Mouse (Mus musculus) kidney, postnatal 10 days (tissue): ENCODE data around the gene Wdr54.

ENCODE experiments used
- DNase-seq: peaks from one replicate; pipeline ENCODE4 v3.0.0; 2021; ENCODE audit warnings: mixed read lengths

Wdr54 gene

DNA sequence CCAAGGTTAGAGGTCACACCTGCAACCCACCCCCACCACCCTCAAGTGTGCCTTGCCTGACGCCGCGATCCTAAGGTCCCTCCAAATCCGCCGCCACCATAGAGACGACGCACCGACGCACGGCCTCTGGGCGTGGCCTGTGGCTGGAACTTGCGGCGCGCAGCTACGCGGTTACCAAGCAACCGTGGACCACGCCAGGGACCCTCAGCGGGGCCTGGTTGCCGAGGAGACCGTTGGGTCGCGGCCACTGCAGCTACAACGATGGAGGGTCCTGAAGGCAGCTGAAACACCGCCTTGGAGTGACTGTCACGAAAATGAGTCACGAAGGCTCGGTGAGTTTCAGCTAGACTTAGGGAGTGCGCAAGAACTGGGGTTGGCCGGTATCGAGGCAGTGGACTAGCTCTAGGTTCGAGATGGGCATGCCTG is at the start of gene Wdr54, which contains the start of gene 1700003E16Rik:
Gene Wdr54 (minus strand): TSS at position 139 of the 426 bp plus-strand sequence.
Gene 1700003E16Rik (plus strand): TSS at position 146 of the 426 bp plus-strand sequence.
- peak; percentile 74 for DNase-seq

DNA sequence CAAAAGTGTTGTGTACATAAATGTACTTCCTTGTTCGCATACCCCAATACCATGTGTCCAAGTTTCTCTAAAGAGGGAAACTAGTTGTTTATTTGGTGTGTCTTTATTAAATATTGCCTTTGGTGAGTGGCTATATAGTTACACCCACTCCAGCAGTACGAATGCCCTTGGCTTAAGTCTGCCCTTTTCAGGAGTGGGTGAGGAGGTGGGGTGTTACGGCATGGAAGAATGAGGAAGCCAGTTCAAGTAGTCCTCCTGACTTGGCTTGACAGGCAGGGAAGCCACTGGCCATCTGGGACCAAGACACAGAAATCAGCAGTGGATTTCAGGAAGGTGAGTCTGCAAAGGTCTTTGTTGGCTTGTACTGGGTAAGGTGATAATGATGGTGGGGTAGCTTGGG is 49.7 kb upstream of the Wdr54 start:
- DNase-seq, result no peak

DNA sequence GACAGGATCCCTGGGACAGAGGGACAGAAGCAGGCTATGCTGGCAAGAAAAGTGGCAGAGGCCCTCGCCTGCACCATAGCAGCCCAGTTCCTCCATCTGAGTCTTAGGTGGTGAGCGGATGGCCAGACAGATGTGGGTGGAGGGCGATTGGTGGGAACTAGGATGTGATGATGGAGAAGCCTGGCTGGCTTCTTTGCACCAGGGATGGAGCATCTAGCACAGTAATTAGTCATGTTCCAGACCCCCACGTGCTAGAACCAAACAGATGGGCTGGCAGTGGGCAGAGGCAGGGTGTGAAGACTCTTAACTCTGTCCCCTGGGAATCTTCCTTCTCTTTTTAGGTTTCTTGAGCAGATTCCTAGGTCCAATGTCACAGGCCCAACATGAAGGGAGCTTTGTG is 47.1 kb upstream of the Wdr54 start:
- DNase-seq, result no peak

DNA sequence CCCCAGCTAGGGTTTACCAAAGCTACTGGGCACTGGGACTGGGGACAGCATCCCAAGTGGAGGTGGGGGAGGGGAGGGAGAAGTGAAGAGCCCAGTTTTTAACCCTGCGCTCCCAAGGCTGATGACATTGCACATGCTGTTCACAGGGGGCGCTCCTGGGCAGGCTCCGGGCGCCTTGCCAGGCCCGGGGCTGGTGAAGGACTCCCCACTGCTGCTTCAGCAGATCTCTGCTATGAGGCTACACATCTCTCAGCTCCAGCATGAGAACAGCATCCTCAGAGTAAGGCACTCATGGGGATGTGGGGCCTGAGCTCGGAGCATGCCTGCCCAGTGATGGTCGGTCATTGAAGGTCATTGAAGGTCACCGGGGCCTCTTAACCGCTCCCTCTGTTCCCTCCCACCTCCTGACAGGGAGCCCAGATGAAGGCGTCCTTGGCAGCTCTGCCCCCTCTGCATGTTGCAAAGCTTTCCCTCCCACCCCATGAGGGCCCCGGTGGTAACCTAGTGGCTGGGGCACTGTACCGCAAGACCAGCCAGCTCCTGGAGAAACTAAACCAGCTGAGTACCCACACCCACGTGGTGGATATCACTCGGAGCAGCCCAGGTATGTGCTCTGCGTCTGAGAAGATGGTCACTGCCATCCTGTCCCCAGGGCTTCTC is 41.3 kb upstream of the Wdr54 start:
- DNase-seq, result peak; percentile 77

DNA sequence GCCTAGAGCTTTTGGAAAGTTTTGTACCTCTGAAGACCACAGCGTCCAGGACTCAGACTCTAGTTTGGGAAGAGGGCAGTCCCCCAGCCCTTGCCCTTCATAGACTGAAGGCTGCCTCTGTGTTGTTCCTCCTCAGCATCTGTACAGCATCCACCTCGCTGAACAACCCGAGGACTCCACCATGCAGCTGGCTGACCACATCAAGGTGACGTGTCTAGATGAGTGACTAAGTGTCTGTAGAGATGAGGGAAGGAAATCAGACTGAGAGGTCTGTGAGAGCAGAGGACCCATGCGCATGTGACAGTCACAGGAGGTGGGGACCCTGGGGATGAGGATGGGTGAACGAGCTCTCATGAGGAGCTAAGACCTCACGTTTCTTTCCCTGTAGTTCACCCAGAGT is 37.4 kb upstream of the Wdr54 start:
- DNase-seq, result no peak

DNA sequence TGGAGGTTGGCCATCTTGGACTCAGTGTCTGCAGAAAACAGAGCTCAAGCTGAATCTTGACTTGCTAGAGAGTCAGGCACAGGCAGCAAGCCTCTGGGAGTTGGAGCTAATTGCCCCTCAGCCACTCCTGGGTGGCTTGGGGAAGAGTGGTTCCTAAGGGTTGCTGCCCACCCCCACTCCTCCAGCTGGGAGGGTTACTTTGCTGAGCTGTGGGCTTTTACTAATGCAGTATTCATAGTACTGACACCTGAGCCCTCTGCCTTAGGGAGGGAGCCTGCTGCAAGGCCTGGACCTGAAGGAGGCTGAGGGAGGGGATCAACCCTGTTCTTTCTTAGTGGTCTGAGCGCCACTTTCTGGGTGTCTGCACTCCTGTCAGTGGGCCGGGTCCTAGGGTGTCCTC is 30.7 kb upstream of the Wdr54 start:
- DNase-seq, result no peak

DNA sequence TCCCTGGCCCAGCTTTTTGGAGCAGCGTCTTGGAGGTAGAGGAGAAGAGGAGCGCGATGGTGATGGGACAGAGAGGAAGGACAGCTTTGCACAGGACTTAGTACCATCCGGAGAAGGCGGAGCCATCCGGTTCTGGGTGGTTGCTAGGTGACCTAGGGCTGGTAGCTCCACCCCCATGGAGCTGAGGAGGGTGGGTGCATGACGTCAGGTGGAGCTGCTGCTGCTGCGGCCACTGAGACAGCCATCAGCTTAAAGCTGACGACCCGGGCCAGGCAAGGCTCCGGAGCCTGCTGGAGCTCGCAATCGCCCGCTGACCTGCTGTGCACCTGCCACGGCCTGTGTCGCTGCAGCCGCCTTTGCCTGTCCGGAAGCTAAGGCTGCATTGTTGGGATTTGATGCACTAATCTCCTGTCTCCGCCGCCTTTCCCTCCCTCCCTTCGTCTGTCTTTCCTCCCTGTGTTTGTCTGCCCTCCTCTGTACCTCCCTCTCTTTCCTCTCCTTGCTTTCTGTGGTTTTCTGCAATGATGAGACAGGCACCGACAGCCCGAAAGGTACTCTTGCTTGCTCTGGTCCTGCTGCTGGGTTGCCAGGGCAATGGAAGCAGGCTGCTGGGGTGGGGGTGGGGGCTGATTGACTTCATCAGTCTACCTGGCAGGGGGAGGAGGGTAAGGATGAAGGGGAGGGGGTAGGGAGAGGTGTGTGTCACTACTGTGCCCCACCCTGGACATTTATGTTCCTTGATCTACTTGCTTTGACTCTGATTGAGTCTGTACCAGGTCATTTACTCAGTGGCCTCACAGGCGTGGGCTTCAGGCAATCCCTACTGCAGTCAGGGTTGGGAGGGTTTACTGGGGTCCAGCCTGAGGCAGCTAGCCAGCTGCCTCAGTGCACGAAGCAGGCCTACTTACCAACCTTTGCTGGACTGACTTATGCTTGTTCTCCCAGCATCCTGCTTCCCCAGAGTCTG is 30.0 kb upstream of the Wdr54 start:
- peak; percentile 78 for DNase-seq

DNA sequence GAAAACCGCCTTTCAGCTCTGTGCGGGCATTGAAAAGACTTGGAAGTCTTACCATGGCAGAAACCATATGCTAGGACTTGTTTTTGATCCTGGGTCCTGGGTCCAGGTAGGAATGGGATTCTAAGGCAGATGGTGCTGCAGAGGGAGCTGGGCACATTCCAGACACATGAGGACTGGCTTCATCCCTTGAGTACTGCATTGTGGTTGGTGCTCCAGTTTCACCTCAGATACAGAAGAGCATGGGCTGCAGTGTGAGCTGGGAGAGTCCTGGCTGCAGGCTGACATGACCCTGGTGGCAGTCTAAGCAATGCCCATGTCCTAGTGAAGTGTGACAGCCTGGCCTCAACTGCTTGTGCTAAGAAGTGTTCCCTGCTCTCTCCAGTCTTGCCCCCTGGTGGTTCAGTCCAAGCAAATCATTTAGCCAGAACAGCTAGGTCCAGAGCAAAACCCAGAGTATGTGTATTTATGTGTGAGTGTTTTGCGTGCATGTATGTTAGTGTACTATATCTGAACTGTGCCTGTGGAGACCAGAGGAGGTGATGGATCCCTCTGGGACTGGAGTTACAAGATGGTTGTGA is 28.8 kb upstream of the Wdr54 start:
- peak; percentile 45 for DNase-seq

DNA sequence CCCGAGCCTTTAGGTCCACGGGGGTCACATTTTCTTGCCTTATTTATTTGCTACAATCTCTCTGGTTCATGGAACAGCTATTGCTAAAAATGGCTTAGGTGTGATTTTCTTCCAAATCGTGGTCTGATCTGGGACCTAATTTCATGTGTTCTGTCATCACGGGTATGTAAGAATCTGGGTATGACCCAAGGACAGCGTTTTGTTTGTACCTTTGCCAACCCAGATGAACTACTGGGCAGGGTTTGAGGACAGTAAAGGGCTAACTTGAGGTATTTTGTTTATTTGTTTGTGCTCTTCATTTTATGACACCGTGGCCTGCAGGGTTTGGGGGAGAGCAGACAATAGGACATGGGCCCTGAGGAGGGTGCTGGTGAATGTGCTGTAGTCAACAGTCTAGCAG is 24.4 kb upstream of the Wdr54 start:
- no peak for DNase-seq

DNA sequence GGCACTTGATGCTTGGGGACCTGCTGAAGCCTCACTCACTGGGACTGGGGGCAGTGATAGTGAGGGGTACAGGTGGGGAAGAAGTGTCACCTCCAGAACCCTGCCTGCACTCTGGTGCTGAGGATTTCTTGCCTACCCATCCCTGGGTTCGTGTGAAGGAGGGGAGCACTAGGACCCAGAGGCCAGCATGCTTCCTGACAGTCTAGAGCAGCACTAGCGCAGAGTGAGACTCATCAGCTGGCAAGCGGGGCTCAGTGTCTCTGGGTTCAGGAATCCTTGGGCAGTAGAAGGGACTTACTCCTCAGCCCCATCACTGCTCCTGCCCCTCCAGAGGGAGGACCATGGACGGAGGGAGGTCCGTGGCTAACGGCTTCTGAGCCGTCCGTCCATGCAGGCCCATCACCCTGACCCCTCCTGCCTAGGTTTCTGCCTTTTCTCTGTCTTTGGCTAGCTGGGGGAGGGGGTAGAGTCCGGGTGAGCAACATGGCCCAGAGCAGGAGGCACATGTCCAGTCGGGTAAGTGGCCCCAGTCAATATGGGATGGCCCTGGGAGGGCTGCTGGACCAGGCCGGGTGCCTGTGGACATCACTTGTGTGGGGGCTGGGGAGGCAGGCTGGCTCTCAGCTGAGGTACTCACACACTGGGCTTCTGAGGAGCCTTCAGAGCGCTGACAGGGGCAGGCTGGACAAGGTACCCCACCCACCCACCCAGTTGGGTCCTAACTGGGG is 23.4 kb upstream of the Wdr54 start:
- DNase-seq, result peak; percentile 57

DNA sequence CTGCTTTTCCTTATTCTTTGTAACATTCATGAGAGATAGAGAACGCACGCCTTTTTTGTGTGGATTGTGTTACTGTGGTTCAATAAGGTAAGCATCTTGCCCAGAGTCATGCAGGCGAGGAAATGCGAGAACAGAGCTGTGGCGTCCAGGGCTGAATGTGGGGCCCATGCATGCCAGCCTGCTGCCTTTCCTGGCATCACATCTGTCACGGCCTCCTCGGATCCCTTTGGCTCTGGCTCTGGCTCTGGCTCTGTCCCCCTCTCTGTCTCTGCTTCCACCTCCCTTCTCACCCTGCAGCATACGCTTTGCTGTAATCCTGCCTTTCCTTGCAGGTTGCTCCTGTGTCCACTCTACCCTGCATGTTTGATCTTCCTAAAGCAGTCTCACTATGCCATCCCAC is 19.8 kb upstream of the Wdr54 start:
- no peak for DNase-seq

DNA sequence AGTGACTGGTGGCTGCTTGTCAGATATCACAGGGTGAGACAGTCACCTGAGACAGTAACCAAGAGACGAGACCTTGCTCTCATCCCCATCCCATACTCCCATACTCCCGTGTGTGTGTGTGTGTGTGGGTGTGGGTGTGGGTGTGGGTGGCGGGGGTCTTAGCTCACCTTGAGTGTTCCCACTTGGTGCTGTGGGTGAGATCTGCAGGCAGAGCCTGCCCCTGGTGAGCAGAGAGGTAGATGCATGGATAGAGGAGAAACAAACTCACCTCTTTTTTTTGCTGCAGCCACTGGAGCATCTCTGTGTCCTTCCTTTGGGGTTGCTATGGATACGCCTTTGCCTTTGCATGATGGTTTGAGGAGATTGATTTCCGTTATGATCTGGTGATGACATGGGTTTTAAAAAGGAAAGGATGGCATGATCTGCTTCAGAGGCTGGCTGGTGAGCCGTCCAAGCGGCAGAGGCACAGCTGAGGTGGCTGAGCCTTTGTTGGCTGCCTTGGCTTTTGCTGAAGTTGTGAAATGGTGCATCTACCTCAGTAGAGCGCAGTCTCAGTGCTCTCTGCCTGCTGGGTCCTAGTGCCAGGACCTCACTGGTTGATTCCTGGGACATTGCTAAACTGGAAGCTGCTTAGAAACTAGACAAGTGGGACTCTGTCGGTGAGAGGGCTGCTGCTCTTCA is 16.2 kb upstream of the Wdr54 start:
- no peak for DNase-seq

DNA sequence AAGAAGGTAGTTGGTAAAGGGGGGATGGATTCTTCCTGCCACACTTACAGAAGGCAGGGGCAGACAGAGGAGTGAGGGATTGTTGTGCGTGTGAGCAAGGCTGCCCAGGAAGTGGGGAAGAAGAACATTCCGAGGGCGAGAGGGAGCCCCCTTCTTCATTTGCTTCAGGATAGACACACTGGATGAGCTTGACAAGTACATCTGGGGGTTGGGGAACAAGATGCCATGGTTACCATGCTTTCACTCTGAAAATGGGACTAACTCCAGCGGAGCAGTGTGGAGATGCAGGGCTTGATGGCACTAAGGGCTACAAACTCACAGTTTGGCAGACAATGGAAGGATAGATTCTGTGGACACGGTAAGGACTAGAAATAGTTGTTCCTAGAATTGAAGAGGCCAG is 14.9 kb upstream of the Wdr54 start:
- no peak for DNase-seq

DNA sequence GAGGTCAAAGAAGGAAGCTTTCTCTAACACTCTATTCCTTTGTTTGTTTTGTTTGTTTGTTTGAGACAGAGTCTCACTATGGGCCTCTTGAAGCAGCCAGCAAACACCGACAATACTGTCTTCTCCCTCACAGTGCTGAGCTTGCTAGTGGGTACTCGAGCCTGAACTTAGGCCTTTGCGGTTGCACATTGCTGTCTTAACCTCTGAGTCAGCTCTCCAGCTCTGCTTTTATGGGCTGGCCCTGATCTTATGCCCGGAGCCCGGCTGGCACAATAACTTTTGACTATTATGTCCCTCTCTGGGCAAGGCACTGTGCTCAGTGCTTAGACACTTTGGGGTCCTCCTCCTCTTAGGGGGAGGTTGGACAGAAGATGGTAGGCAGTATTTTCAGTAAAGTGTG is 13.7 kb upstream of the Wdr54 start:
- peak; percentile 41 for DNase-seq

DNA sequence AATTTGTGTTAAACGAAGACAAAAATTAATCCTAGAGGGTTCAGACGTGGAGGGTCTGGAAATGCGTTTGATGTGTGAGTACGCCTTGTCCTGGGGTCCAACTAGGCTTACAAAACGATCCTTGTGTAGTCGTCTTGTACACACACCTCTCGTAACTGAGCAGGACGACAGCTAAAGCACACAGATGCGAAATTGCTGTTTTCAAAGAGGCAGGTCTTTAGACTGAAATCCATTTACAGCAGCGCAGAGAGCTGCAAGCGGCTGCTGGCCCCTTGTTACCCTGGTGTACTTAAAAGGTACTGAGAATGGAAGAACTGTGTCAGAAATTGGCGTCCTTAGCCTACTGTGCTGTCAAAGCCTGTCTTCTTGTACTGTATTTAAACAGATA is 10.0 kb upstream of the Wdr54 start:
- DNase-seq, result no peak

DNA sequence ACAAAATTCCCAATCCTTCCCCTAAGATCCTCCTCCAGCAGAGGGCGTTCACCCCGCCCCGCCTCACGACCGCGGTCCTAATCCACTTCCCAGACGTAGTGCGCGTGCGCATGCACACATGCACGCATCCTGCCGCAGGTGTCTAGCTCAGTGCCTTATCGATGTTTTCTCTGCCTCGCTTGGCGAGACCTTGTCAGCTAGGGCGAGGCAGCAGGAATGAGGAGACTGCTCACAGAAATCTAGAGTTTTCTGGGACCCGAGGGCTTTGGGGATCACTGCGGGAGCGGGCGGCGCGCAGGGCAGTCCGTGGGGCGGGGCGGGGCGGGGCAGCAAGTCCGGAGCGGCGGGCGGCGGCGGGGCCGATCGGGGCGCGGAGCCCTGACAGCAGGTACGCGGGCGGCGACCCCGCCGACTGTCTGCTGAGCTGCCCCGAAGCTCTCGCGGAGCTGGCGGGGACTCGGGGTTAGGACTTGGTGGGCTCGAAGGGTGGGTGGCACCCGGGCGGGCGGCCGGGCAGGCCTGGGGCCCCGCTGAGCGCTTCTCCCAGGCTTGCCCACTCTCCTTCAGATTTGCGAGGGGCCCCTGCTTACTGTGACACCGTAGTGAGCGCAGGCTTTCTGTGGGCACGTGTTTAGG is 9.5 kb upstream of the Wdr54 start, which contains the start of gene Dctn1:
Gene Dctn1 (plus strand): TSS at position 314 of the 636 bp plus-strand sequence.
- DNase-seq, result peak; percentile 97

DNA sequence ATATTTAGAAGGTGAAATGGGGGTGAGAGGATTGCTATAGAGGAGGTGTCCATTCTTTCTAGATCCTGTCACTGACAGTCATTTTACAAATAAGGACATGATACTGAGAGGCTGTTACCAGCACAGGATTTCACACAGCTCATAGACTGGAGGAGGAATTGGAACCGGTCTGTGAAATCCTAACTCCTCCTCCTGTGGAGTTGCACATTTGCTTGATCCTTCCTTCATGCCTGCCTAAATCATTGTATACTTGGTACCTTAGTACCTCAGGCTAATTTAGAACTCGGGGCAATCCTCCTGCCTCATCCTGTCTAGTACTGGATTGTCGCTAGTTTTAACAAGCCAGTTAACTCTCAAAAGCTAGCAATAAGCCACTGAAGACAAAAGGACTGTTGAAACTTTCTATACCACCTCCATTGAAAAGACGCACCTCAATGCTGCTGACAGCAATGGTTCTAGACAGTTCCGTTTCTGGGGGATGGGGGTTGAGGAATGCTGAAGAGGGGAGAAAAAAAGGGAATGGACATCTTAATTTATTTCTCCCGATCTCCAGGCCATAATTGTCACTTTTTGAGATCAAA is 8.9 kb upstream of the Wdr54 start:
- DNase-seq, result no peak

DNA sequence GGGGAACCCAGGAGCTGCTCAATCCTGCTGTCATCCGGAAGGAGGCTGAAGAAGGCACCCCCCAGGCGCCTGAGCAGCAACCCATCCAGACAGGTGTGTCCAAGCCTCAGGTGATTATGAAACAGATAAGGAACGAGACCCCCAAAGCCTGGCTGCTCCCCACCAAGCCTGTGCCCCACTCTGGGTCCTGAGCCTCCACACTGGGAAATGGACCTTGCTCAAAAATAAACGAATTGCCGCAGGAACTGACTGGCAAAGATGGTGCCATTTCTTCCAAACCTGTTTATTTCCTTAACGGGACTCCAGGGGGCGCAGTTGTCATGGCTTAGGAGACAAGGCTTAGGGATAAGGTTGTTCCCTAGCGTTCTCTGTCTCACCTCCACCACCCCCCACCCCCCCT is 6.5 kb upstream of the Wdr54 start:
- peak; percentile 82 for DNase-seq

DNA sequence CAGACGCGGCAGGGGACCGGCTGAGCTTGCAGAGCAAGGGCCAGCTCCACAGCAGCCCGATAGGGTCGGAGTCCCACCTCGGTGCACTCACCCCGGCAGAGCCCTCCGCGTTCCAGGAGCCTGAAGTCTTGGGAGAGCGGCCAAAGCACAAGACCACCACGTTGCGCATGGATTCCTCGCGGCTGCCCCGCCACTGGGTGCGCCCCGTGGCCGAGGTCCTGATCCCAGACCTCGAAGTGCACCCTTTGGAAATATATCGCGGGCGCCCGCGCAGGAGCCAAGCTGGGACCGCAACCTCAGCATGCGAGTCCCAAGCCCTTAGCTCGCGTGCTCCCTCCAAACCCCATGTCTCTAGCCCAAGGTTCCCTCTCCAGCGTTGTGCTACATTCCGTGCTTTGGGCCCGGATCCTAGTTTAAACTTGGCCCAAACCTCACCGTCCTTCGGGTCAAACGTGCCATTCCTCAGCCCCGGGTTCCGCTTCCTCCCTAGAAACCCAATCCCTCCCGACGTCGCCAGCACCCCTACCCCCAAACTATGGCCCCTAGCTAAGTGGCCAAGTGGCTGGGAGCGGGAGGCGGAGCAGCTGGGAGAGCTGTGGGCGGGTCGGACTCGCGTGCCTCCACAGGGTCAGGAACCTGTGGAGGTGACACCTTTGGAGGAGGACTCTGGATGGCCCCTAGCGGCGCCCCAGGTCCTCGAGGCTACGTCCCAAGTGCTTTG is 5.9 kb upstream of the Wdr54 start:
- peak; percentile 73 for DNase-seq

DNA sequence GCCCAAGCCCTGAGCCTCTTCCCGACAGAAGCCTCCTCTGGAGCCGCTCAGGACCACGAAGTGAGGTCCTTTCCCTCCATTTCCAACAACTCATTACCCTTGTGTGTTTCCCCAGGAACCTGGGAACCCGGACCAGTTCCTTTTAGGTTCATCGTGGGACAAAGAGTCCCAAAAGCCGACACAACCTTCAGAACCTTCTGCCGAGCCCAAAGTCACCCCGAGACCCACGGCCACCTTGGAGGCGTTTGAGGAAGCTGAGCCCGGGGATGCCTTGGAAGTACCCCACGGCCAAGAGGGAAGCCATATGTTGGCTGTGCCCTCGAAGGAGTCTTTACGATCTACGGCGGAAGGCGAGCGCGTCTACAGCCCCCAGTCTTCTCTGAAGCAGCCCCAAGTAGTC is 5.2 kb upstream of the Wdr54 start:
- no peak for DNase-seq

DNA sequence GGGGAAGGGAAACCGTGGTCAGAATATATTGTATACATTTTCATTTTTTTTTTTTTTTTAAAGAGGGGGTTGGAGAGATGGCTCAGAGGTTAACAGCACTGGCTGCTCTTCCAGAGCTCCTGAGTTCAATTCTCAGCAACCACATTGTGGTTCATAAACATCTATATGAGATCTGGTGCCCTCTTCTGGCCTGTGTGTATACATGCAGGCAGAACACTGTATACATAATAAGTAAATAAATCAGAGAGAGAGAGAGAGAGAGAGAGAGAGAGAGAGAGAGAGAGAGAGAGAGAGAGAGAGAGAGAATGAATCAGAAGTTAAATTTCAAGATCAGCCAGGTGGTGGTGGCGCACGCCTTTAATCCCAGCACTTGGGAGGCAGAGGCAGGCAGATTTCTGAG is 3.3 kb upstream of the Wdr54 start:
- peak; percentile 54 for DNase-seq
